ENCODE assay signal across 26 mouse cellular contexts in genomic region chr19:26879856-26880255, GRCm38 (mm10). TPM values are rescaled to one million over a fixed set of nuclear protein-coding genes. Genes with fewer than 3 reads are reported as not detected.
"Had no signal": no experiment of that assay in that cellular context is flagged by ENCODE, and none has a peak within 500 bp of the region (broad histone marks: within the 10 kb centered on the region; RNA-seq: fewer than 3 reads in every experiment).

No protein-coding gene starts in this region.

- H3K4me3 ChIP-seq: midbrain, embryonic 10.5 days; midbrain, embryonic 12.5 days; myocyte; neural tube, embryonic 13.5 days; neural tube, embryonic 15.5 days had no signal

- ATAC-seq: midbrain, embryonic 16.5 days had no signal

- H3K9ac ChIP-seq: lung, embryonic 14.5 days; midbrain, embryonic 12.5 days; neural tube, embryonic 13.5 days; neural tube, embryonic 15.5 days had no signal

- DNase-seq: lung, adult 18-20 months; lung, embryonic 14.5 days; lung, postnatal 10 days; lung, postnatal 4 days; midbrain, embryonic 14.5 days; retina, postnatal 1 day; right cerebral cortex, adult 18-20 months; right cerebral cortex, postnatal 25 days; right cerebral cortex, postnatal 4 days; spleen, adult 18-20 months; thymus, adult 18-20 months; thymus, postnatal 14 days; thymus, postnatal 36 days had no signal

- H3K27me3 ChIP-seq: midbrain, embryonic 12.5 days; neural tube, embryonic 13.5 days; neural tube, embryonic 15.5 days had no signal

- H3K9me3 ChIP-seq: midbrain, embryonic 10.5 days; midbrain, embryonic 12.5 days; neural tube, embryonic 13.5 days; neural tube, embryonic 15.5 days had no signal

- H3K27ac ChIP-seq: midbrain, embryonic 10.5 days; midbrain, embryonic 12.5 days; neural tube, embryonic 13.5 days; neural tube, embryonic 15.5 days had no signal

- H3K36me3 ChIP-seq: midbrain, embryonic 10.5 days; midbrain, embryonic 12.5 days; neural tube, embryonic 13.5 days; neural tube, embryonic 15.5 days had no signal

- H3K4me2 ChIP-seq: lung, embryonic 14.5 days; midbrain, embryonic 12.5 days; neural tube, embryonic 13.5 days; neural tube, embryonic 15.5 days had no signal

RNA-seq across cellular contexts. Expression of gene Gm815, which starts 5.8 kb away (rescaled TPM):
- total RNA-seq: megakaryocyte, adult 5-6 weeks; megakaryocyte-erythroid progenitor cell, adult 5-6 weeks had no signal
- polyA plus RNA-seq: midbrain, embryonic 10.5 days; midbrain, embryonic 12.5 days; midbrain, embryonic 14.5 days; midbrain, embryonic 16.5 days; myocyte; neural tube, embryonic 11.5 days; neural tube, embryonic 13.5 days; neural tube, embryonic 15.5 days; small intestine, adult 2 months; stomach, embryonic 14.5 days; stomach, embryonic 16.5 days; thymus, postnatal 0 days had no signal
